Mouse (Mus musculus): ENCODE measurements at regions not wholly inside any gene's neighbourhood (a gene's known extent, or its start where the extent isn't known, plus 50 kb on each side); places are given as distances from the start of the nearest gene placed in this dataset.

GRCm38 (mm10) chr17:83978858-83979470 is 131.2 kb upstream of the Haao start:
- H3K27ac ChIP-seq (ENCODE audit: low read depth) = no peak overlapping the region; the same call in 1 of the 2 replicates

GRCm38 (mm10) chr17:83977725-83978124 is 130.0 kb upstream of the Haao start:
- Histone ChIP-seq H3K9me3 (replicated peaks; ENCODE audit: control insufficient read depth, low read length) (no peaks in the 10 kb centered on the region), H3K36me3 (replicated peaks; ENCODE audit: control insufficient read depth, insufficient read depth, low read length) (no peaks in the 10 kb centered on the region), H3K4me3 (ENCODE audit: low read depth, low read length) (no peak overlapping the region), H3K27me3 (ENCODE audit: control insufficient read depth, insufficient read depth, low read length) (no peaks in the 10 kb centered on the region), H3K4me2 (ENCODE audit: low read depth, low read length) (no peak overlapping the region), H3K9ac (replicated peaks; ENCODE audit: low read depth, low read length) (no peak overlapping the region), H3K4me1 (ENCODE audit: control insufficient read depth, insufficient read depth) (peaks cover 12% of the 10 kb centered on the region), H3K27ac (ENCODE audit: low read depth) (peak overlapping the region; percentile 39)
- DNase-seq (ENCODE audit: low spot score) (no peak), ATAC-seq (ENCODE audit: insufficient read depth, low read depth) (no peak)
- TF ChIP-seq EP300 (IDR thresholded peaks at IDR 0.05; ENCODE audit: low read depth) (no peak), CTCF (IDR thresholded peaks at IDR 0.05; ENCODE audit: low read depth) (no peak)
- WGBS = 54% methylated on average over 11 of the region's 11 CpGs

More at GRCm38 (mm10) chr17:83978858-83979470, 131.2 kb upstream of the Haao start:
- Histone ChIP-seq H3K4me2 (ENCODE audit: low read depth, low read length) (no peak overlapping the region), H3K36me3 (replicated peaks; ENCODE audit: control insufficient read depth, insufficient read depth, low read length) (no peaks in the 10 kb centered on the region), H3K4me1 (ENCODE audit: control insufficient read depth, insufficient read depth) (peaks cover 13% of the 10 kb centered on the region), H3K9ac (replicated peaks; ENCODE audit: low read depth, low read length) (no peak overlapping the region), H3K9me3 (replicated peaks; ENCODE audit: control insufficient read depth, low read length) (no peaks in the 10 kb centered on the region), H3K27me3 (ENCODE audit: control insufficient read depth, insufficient read depth, low read length) (no peaks in the 10 kb centered on the region), H3K4me3 (ENCODE audit: low read depth, low read length) (no peak overlapping the region)
- WGBS = 73% methylated on average over 7 of the region's 7 CpGs
- no peak for DNase-seq (ENCODE audit: low spot score)
- no peak for TF ChIP-seq CTCF (IDR thresholded peaks at IDR 0.05; ENCODE audit: low read depth)
- no peak for TF ChIP-seq EP300 (IDR thresholded peaks at IDR 0.05; ENCODE audit: low read depth)
- no peak for ATAC-seq (ENCODE audit: insufficient read depth, low read depth)

GRCm38 (mm10) chr17:83975813-83976212 is 128.1 kb upstream of the Haao start:
- no peak overlapping the region for H3K9ac ChIP-seq (replicated peaks; ENCODE audit: low read depth, low read length)
- 67% methylated on average over 7 of the region's 7 CpGs for WGBS
- no peaks in the 10 kb centered on the region for H3K36me3 ChIP-seq (replicated peaks; ENCODE audit: control insufficient read depth, insufficient read depth, low read length)
- no peak for DNase-seq (ENCODE audit: low spot score)
- H3K27me3 ChIP-seq (ENCODE audit: control insufficient read depth, insufficient read depth, low read length) = no peaks in the 10 kb centered on the region
- no peak overlapping the region for H3K4me2 ChIP-seq (ENCODE audit: low read depth, low read length)
- no peak overlapping the region for H3K4me3 ChIP-seq (ENCODE audit: low read depth, low read length)
- 0 out of 2 replicates have a peak, but pooled peaks cover 9% of the 10 kb centered on the region for H3K4me1 ChIP-seq (ENCODE audit: control insufficient read depth, insufficient read depth)
- H3K9me3 ChIP-seq (replicated peaks; ENCODE audit: control insufficient read depth, low read length) = no peaks in the 10 kb centered on the region
- ATAC-seq (ENCODE audit: insufficient read depth, low read depth) = no peak
- TF ChIP-seq CTCF (IDR thresholded peaks at IDR 0.05; ENCODE audit: low read depth) (no peak), EP300 (IDR thresholded peaks at IDR 0.05; ENCODE audit: low read depth) (no peak)
- no peak overlapping the region for H3K27ac ChIP-seq (ENCODE audit: low read depth)

GRCm38 (mm10) chr17:83973461-83974350 is 125.9 kb upstream of the Haao start:
- Histone ChIP-seq H3K9me3 (replicated peaks; ENCODE audit: control insufficient read depth, low read length) (no peaks in the 10 kb centered on the region), H3K4me3 (ENCODE audit: low read depth, low read length) (no peak overlapping the region), H3K9ac (replicated peaks; ENCODE audit: low read depth, low read length) (no peak overlapping the region), H3K4me2 (ENCODE audit: low read depth, low read length) (peak overlapping the region; percentile 19; the same call in 1 of the 2 replicates), H3K36me3 (replicated peaks; ENCODE audit: control insufficient read depth, insufficient read depth, low read length) (no peaks in the 10 kb centered on the region), H3K27me3 (ENCODE audit: control insufficient read depth, insufficient read depth, low read length) (no peaks in the 10 kb centered on the region), H3K4me1 (ENCODE audit: control insufficient read depth, insufficient read depth) (0 out of 2 replicates have a peak, but pooled peaks cover 5% of the 10 kb centered on the region), H3K27ac (ENCODE audit: low read depth) (peak overlapping the region; percentile 40; the same call in 1 of the 2 replicates)
- peak; percentile 31; the same call in 1 of the 2 replicates for ATAC-seq (ENCODE audit: insufficient read depth, low read depth)
- 33% methylated on average over 18 of the region's 18 CpGs for whole genome bisulfite sequencing
- TF ChIP-seq CTCF (IDR thresholded peaks at IDR 0.05; ENCODE audit: low read depth) (peak; percentile 65), EP300 (IDR thresholded peaks at IDR 0.05; ENCODE audit: low read depth) (no peak)
- DNase-seq (ENCODE audit: low spot score) = no peak

- whole genome bisulfite sequencing = 79% methylated on average over 5 of the region's 5 CpGs
- no peak overlapping the region for H3K27ac ChIP-seq (ENCODE audit: low read depth)
Measured at GRCm38 (mm10) chr17:83972874-83973273, 125.1 kb upstream of the Haao start.

More at GRCm38 (mm10) chr17:83972874-83973273, 125.1 kb upstream of the Haao start:
- H3K4me2 ChIP-seq (ENCODE audit: low read depth, low read length) = no peak overlapping the region
- ATAC-seq (ENCODE audit: insufficient read depth, low read depth) = no peak
- H3K9ac ChIP-seq (replicated peaks; ENCODE audit: low read depth, low read length) = no peak overlapping the region
- TF ChIP-seq CTCF (IDR thresholded peaks at IDR 0.05; ENCODE audit: low read depth) = no peak
- TF ChIP-seq EP300 (IDR thresholded peaks at IDR 0.05; ENCODE audit: low read depth) = no peak
- H3K4me1 ChIP-seq (ENCODE audit: control insufficient read depth, insufficient read depth) = 0 out of 2 replicates have a peak, but pooled peaks cover 3% of the 10 kb centered on the region
- H3K36me3 ChIP-seq (replicated peaks; ENCODE audit: control insufficient read depth, insufficient read depth, low read length) = no peaks in the 10 kb centered on the region
- DNase-seq (ENCODE audit: low spot score) = no peak
- H3K4me3 ChIP-seq (ENCODE audit: low read depth, low read length) = no peak overlapping the region
- no peaks in the 10 kb centered on the region for H3K9me3 ChIP-seq (replicated peaks; ENCODE audit: control insufficient read depth, low read length)
- no peaks in the 10 kb centered on the region for H3K27me3 ChIP-seq (ENCODE audit: control insufficient read depth, insufficient read depth, low read length)
